Mouse (Mus musculus): ENCODE measurements around the gene Tmem178. TPM values are rescaled to one million over a fixed set of nuclear protein-coding genes. Genes with fewer than 3 reads are reported as not detected.
A peak's percentile ranks its signal among the peaks of the same experiment; 100 is the strongest.

Gene Tmem178
- polyA plus RNA-seq, 1 experiment, result 128 TPM

- WGBS, result 3% methylated on average over 12 of the region's 12 CpGs
- no peaks in the 10 kb centered on the region for H3K27me3 ChIP-seq (ENCODE audit: control insufficient read depth, insufficient read depth, low read length)
- TF ChIP-seq CTCF (IDR thresholded peaks at IDR 0.05; ENCODE audit: borderline replicate concordance, insufficient read depth, low read depth, low read length), result no peak
- no peak for TF ChIP-seq POLR2A (IDR thresholded peaks at IDR 0.05; ENCODE audit: borderline replicate concordance, insufficient read depth, low read length)
- H3K4me1 ChIP-seq (ENCODE audit: control insufficient read depth, insufficient read depth, low read length), result peaks cover 36% of the 10 kb centered on the region
- H3K27ac ChIP-seq (ENCODE audit: insufficient read depth, low read length), result peak overlapping the region; percentile 87
- peak overlapping the region; percentile 37 for H3K4me3 ChIP-seq (replicated peaks; ENCODE audit: insufficient read depth, low read depth, low read length)
- peak; percentile 89 to 96 for DNase-seq
Observed at GRCm38 (mm10) chr17:80981721-80982411, 37.4 kb downstream of the Tmem178 start.

DNA sequence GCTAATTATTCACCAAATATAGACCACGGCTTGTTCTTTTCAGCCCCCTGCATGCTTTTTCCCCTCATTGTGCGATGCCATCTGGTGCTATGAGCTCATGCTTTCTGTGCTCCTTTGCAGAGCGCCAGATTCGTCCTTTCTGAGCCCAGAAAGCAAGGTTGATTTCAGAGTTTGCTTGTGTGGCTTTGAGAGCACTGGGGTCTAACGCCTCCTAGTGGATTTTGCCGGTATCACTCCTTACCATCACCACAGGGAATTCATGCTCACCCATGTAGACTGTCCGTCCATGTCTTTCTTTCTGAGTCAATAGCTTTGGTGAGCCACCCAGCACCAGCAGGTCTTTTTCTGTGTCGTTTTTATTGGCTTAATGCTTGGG lies 38.0 kb downstream of the Tmem178 start:
- peak overlapping the region; percentile 37 for H3K4me3 ChIP-seq (replicated peaks; ENCODE audit: insufficient read depth, low read depth, low read length)
- peak overlapping the region; percentile 76 for H3K27ac ChIP-seq (ENCODE audit: insufficient read depth, low read length)

DNA sequence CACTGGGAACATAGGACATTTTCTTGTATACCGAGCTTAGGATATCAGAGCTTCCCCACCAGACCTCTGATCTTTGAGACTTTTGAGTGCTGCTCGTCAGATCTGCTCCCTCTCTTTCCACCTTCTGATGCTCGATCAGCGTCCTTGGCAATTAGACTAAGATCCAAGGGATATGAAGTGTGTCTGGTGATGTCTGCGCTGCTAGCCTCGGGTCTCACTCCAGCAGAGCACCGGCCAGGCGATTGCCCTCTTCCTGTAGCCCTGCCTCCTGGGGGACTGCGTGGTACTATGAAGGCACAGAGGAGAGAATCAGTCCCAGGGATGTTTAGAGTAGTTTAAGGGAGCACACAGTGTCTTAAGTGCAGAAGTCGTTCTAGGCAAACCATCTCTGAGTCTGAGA lies 38.5 kb downstream of the Tmem178 start:
- peak; percentile 57 to 60 for DNase-seq
- Histone ChIP-seq H3K27ac (ENCODE audit: insufficient read depth, low read length) (peak overlapping the region; percentile 76), H3K4me1 (ENCODE audit: control insufficient read depth, insufficient read depth, low read length) (peaks cover 37% of the 10 kb centered on the region), H3K4me3 (replicated peaks; ENCODE audit: insufficient read depth, low read depth, low read length) (peak overlapping the region; percentile 37), H3K27me3 (ENCODE audit: control insufficient read depth, insufficient read depth, low read length) (no peaks in the 10 kb centered on the region)
- TF ChIP-seq POLR2A (IDR thresholded peaks at IDR 0.05; ENCODE audit: borderline replicate concordance, insufficient read depth, low read length) (no peak), CTCF (IDR thresholded peaks at IDR 0.05; ENCODE audit: borderline replicate concordance, insufficient read depth, low read depth, low read length) (no peak)
- 14% methylated on average over 10 of the region's 10 CpGs for WGBS

More for the DNA sequence above, 38.0 kb downstream of the Tmem178 start:
- DNase-seq, result peak; percentile 94 to 98
- TF ChIP-seq CTCF (IDR thresholded peaks at IDR 0.05; ENCODE audit: borderline replicate concordance, insufficient read depth, low read depth, low read length) (peak; percentile 96), POLR2A (IDR thresholded peaks at IDR 0.05; ENCODE audit: borderline replicate concordance, insufficient read depth, low read length) (peak; percentile 35; the same call in 1 of the 2 replicates)
- no peaks in the 10 kb centered on the region for H3K27me3 ChIP-seq (ENCODE audit: control insufficient read depth, insufficient read depth, low read length)
- 1% methylated on average over 8 of the region's 8 CpGs for WGBS
- peaks cover 40% of the 10 kb centered on the region for H3K4me1 ChIP-seq (ENCODE audit: control insufficient read depth, insufficient read depth, low read length)

- Histone ChIP-seq H3K4me3 (replicated peaks; ENCODE audit: insufficient read depth, low read depth, low read length) (no peak overlapping the region), H3K27ac (ENCODE audit: insufficient read depth, low read length) (no peak overlapping the region), H3K27me3 (ENCODE audit: control insufficient read depth, insufficient read depth, low read length) (no peaks in the 10 kb centered on the region), H3K4me1 (ENCODE audit: control insufficient read depth, insufficient read depth, low read length) (peaks cover 18% of the 10 kb centered on the region)
- no peak for DNase-seq
- TF ChIP-seq CTCF (IDR thresholded peaks at IDR 0.05; ENCODE audit: borderline replicate concordance, insufficient read depth, low read depth, low read length) (no peak), POLR2A (IDR thresholded peaks at IDR 0.05; ENCODE audit: borderline replicate concordance, insufficient read depth, low read length) (no peak)
- 37% methylated on average over 8 of the region's 8 CpGs for WGBS
Observed at GRCm38 (mm10) chr17:80991535-80992127, 47.2 kb downstream of the Tmem178 start.

DNA sequence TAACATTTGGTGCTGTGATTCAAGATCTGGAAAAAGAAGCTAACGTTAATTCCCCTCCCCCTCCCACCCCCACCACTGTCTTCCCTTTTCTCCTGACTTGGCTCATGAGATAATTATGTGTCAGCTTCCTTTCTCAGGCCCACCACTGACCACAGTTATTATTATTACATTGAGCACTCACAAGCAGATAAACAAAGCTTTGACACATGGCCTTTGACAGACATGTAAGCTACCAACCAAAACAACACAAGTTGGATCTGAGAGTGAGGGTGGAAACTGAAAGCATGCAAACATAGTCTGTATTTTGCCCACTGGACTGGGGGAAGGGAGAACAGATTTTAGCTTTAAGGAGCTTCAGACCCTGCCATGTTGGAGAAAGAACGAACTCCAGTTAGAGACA lies 52.8 kb downstream of the Tmem178 start:
- 40% methylated on average over 2 of the region's 2 CpGs for WGBS
- Histone ChIP-seq H3K27ac (ENCODE audit: insufficient read depth, low read length) (no peak overlapping the region), H3K4me3 (replicated peaks; ENCODE audit: insufficient read depth, low read depth, low read length) (no peak overlapping the region), H3K27me3 (ENCODE audit: control insufficient read depth, insufficient read depth, low read length) (no peaks in the 10 kb centered on the region), H3K4me1 (ENCODE audit: control insufficient read depth, insufficient read depth, low read length) (peaks cover 13% of the 10 kb centered on the region)
- no peak for DNase-seq
- no peak for TF ChIP-seq CTCF (IDR thresholded peaks at IDR 0.05; ENCODE audit: borderline replicate concordance, insufficient read depth, low read depth, low read length)
- no peak for TF ChIP-seq POLR2A (IDR thresholded peaks at IDR 0.05; ENCODE audit: borderline replicate concordance, insufficient read depth, low read length)

DNA sequence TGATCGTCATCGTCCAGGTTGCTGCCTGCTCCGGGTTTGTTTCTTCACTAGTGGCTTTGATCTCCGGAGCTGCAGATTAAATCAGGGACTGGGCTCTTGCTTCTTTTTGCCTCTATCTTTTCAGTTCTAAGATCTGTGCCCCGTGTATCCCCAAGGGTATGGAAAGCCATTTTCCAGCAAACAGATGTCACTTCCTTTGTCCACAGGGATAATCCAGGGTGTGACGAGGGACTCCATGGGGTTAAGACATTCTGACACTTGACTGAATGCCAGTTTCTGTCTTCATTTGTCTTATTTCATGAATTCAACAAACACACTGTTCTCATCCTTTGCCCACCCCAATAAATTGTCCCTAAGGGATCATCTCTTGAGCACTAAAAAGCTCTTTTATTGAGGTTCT lies 54.5 kb downstream of the Tmem178 start:
- WGBS, result 19% methylated on average over 6 of the region's 6 CpGs

GRCm38 (mm10) chr17:81001010-81001409 lies 56.6 kb downstream of the Tmem178 start:
- Histone ChIP-seq H3K27ac (ENCODE audit: insufficient read depth, low read length) (no peak overlapping the region), H3K4me3 (replicated peaks; ENCODE audit: insufficient read depth, low read depth, low read length) (no peak overlapping the region), H3K4me1 (ENCODE audit: control insufficient read depth, insufficient read depth, low read length) (peaks cover 13% of the 10 kb centered on the region; the same call in 1 of the 2 replicates), H3K27me3 (ENCODE audit: control insufficient read depth, insufficient read depth, low read length) (no peaks in the 10 kb centered on the region)
- DNase-seq, result no peak
- 29% methylated on average over 12 of the region's 12 CpGs for WGBS
- TF ChIP-seq CTCF (IDR thresholded peaks at IDR 0.05; ENCODE audit: borderline replicate concordance, insufficient read depth, low read depth, low read length), result no peak
- no peak for TF ChIP-seq POLR2A (IDR thresholded peaks at IDR 0.05; ENCODE audit: borderline replicate concordance, insufficient read depth, low read length)

More for the DNA sequence above, 54.5 kb downstream of the Tmem178 start:
- H3K27ac ChIP-seq (ENCODE audit: insufficient read depth, low read length), result no peak overlapping the region
- H3K27me3 ChIP-seq (ENCODE audit: control insufficient read depth, insufficient read depth, low read length), result no peaks in the 10 kb centered on the region
- no peak for DNase-seq
- H3K4me3 ChIP-seq (replicated peaks; ENCODE audit: insufficient read depth, low read depth, low read length), result no peak overlapping the region
- peaks cover 11% of the 10 kb centered on the region for H3K4me1 ChIP-seq (ENCODE audit: control insufficient read depth, insufficient read depth, low read length)
- TF ChIP-seq CTCF (IDR thresholded peaks at IDR 0.05; ENCODE audit: borderline replicate concordance, insufficient read depth, low read depth, low read length), result no peak
- no peak for TF ChIP-seq POLR2A (IDR thresholded peaks at IDR 0.05; ENCODE audit: borderline replicate concordance, insufficient read depth, low read length)

DNA sequence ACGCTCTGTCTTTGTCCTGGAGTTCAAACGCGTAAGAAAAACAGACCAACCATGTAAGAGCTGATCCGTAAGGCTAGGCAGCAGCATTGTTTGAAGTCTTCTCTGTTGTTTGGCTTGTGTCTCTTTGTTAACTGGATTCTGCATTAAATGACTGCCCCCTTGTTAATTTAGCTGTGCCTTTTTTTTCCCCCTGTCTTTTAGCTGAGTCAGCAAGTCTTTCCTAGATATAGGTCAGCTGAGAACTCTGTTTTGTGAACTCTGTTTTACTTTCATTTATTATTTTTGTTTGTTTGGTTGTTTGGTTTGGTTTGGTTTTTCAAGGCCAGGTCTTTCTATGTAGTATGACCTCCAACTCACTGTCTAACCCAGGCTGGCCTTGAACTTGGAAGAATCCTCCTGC lies 57.2 kb downstream of the Tmem178 start:
- no peak for DNase-seq
- Histone ChIP-seq H3K4me3 (replicated peaks; ENCODE audit: insufficient read depth, low read depth, low read length) (no peak overlapping the region), H3K27me3 (ENCODE audit: control insufficient read depth, insufficient read depth, low read length) (no peaks in the 10 kb centered on the region), H3K4me1 (ENCODE audit: control insufficient read depth, insufficient read depth, low read length) (peaks cover 13% of the 10 kb centered on the region; the same call in 1 of the 2 replicates), H3K27ac (ENCODE audit: insufficient read depth, low read length) (no peak overlapping the region)
- TF ChIP-seq POLR2A (IDR thresholded peaks at IDR 0.05; ENCODE audit: borderline replicate concordance, insufficient read depth, low read length) (no peak), CTCF (IDR thresholded peaks at IDR 0.05; ENCODE audit: borderline replicate concordance, insufficient read depth, low read depth, low read length) (no peak)
- 83% methylated on average over 4 of the region's 4 CpGs for WGBS
